Mouse (Mus musculus) spleen, embryonic (tissue): ENCODE data around the gene Hace1.

ENCODE experiments used
- CTCF ChIA-PET: fragments of 350-600 bp; sonication (Branson Sonifier 250); formaldehyde crosslinking; loops from one replicate; lab custom pipeline; 2022; lab: Charles Lee

The Hace1 gene

GRCm38 (mm10) chr10:45695522-45695921, 117.9 kb downstream of the Hace1 start:
- CTCF ChIA-PET, result no interaction called here

GRCm38 (mm10) chr10:45698930-45699329, 121.3 kb downstream of the Hace1 start:
- CTCF ChIA-PET, result interaction anchor here (0.6 kb wide), 1 partner anchor 92 kb away, joined by 3 read pairs; no protein-coding TSS in a partner anchor

- CTCF ChIA-PET, result no interaction called here
Observed at GRCm38 (mm10) chr10:45706849-45707248, 129.2 kb downstream of the Hace1 start.

- CTCF ChIA-PET, result no interaction called here
Observed at GRCm38 (mm10) chr10:45710848-45711247, 133.2 kb downstream of the Hace1 start.

GRCm38 (mm10) chr10:45711348-45711747, 133.7 kb downstream of the Hace1 start:
- CTCF ChIA-PET, result no interaction called here
